Mouse (Mus musculus): ENCODE results near the gene Zg16. TPM values are rescaled to one million over a fixed set of nuclear protein-coding genes. Genes with fewer than 3 reads are reported as not detected.

The Zg16 gene
- polyA plus RNA-seq, 1 experiment from 2014 or later = not detected

GRCm38 (mm10) chr7:127017950-127018345 lies 69.2 kb downstream of the Zg16 start:
- peaks cover 30% of the 10 kb centered on the region for H3K4me1 ChIP-seq (ENCODE audit: control insufficient read depth, insufficient read depth, low read length)
- H3K9ac ChIP-seq (ENCODE audit: low read depth, low read length) = peak overlapping the region; percentile 80
- no peaks in the 10 kb centered on the region for H3K9me3 ChIP-seq (ENCODE audit: control insufficient read depth, low read length)
- ATAC-seq (ENCODE audit: low read depth) (no peak), DNase-seq (ENCODE audit: low spot score) (no peak)
- peaks cover 40% of the 10 kb centered on the region for H3K36me3 ChIP-seq (ENCODE audit: control insufficient read depth, insufficient read depth, low read length)
- H3K27ac ChIP-seq (replicated peaks; ENCODE audit: low read depth, low read length) = peak overlapping the region; percentile 77
- H3K4me2 ChIP-seq (ENCODE audit: low read depth, low read length) = peak overlapping the region; percentile 83
- no peaks in the 10 kb centered on the region for H3K27me3 ChIP-seq (replicated peaks; ENCODE audit: control insufficient read depth, insufficient read depth, low read length)
- H3K4me3 ChIP-seq (ENCODE audit: low read depth, low read length) = peak overlapping the region; percentile 73
- WGBS = 50% methylated on average over 6 of the region's 6 CpGs

- Histone ChIP-seq H3K27me3 (replicated peaks; ENCODE audit: control insufficient read depth, insufficient read depth, low read length) (no peaks in the 10 kb centered on the region), H3K4me3 (ENCODE audit: low read depth, low read length) (peak within 1 kb of the TSS; percentile 73), H3K9me3 (ENCODE audit: control insufficient read depth, low read length) (no peaks in the 10 kb centered on the region), H3K9ac (ENCODE audit: low read depth, low read length) (peak within 1 kb of the TSS; percentile 80), H3K4me2 (ENCODE audit: low read depth, low read length) (peak within 1 kb of the TSS; percentile 83), H3K36me3 (ENCODE audit: control insufficient read depth, insufficient read depth, low read length) (peaks cover 40% of the 10 kb centered on the region), H3K4me1 (ENCODE audit: control insufficient read depth, insufficient read depth, low read length) (peaks cover 29% of the 10 kb centered on the region), H3K27ac (replicated peaks; ENCODE audit: low read depth, low read length) (peak within 1 kb of the TSS; percentile 92)
- peak; percentile 100 for DNase-seq (ENCODE audit: low spot score)
- peak; percentile 89 for ATAC-seq (ENCODE audit: low read depth)
- WGBS = 4% methylated on average over 36 of the region's 39 CpGs
These were observed 69.9 kb downstream of the Zg16 start, which contains the start of gene Pagr1a for GRCm38 (mm10) chr7:127016971-127017949. TSS of gene Pagr1a (minus strand) at chr7:127017352.

- peak overlapping the region; percentile 80 for H3K9ac ChIP-seq (ENCODE audit: low read depth, low read length)
- peak overlapping the region; percentile 73 for H3K4me3 ChIP-seq (ENCODE audit: low read depth, low read length)
- H3K36me3 ChIP-seq (ENCODE audit: control insufficient read depth, insufficient read depth, low read length) = peaks cover 40% of the 10 kb centered on the region
- ATAC-seq (ENCODE audit: low read depth) (peak; percentile 26), DNase-seq (ENCODE audit: low spot score) (no peak)
- H3K27ac ChIP-seq (replicated peaks; ENCODE audit: low read depth, low read length) = peak overlapping the region; percentile 92
- peak overlapping the region; percentile 83 for H3K4me2 ChIP-seq (ENCODE audit: low read depth, low read length)
- WGBS = under 1% methylated on average over 22 of the region's 22 CpGs
- H3K4me1 ChIP-seq (ENCODE audit: control insufficient read depth, insufficient read depth, low read length) = peaks cover 29% of the 10 kb centered on the region
- H3K9me3 ChIP-seq (ENCODE audit: control insufficient read depth, low read length) = no peaks in the 10 kb centered on the region
- H3K27me3 ChIP-seq (replicated peaks; ENCODE audit: control insufficient read depth, insufficient read depth, low read length) = no peaks in the 10 kb centered on the region
These were observed 70.6 kb downstream of the Zg16 start for GRCm38 (mm10) chr7:127016486-127016938.

- Histone ChIP-seq H3K4me1 (ENCODE audit: control insufficient read depth, insufficient read depth, low read length) (peaks cover 29% of the 10 kb centered on the region), H3K9ac (ENCODE audit: low read depth, low read length) (peak within 1 kb of the TSS; percentile 80), H3K4me3 (ENCODE audit: low read depth, low read length) (peak within 1 kb of the TSS; percentile 73), H3K9me3 (ENCODE audit: control insufficient read depth, low read length) (no peaks in the 10 kb centered on the region), H3K36me3 (ENCODE audit: control insufficient read depth, insufficient read depth, low read length) (peaks cover 40% of the 10 kb centered on the region), H3K4me2 (ENCODE audit: low read depth, low read length) (peak within 1 kb of the TSS; percentile 83), H3K27me3 (replicated peaks; ENCODE audit: control insufficient read depth, insufficient read depth, low read length) (no peaks in the 10 kb centered on the region), H3K27ac (replicated peaks; ENCODE audit: low read depth, low read length) (peak within 1 kb of the TSS; percentile 92)
- no peak for ATAC-seq (ENCODE audit: low read depth)
- no peak for DNase-seq (ENCODE audit: low spot score)
These were observed 70.8 kb downstream of the Zg16 start, which contains the start of gene Pagr1b for GRCm38 (mm10) chr7:127016481-127016485. TSS of gene Pagr1b (minus strand) at chr7:127016484.

GRCm38 (mm10) chr7:127016081-127016480 lies 71.0 kb downstream of the Zg16 start:
- H3K9ac ChIP-seq (ENCODE audit: low read depth, low read length) = peak overlapping the region; percentile 80
- peak overlapping the region; percentile 83 for H3K4me2 ChIP-seq (ENCODE audit: low read depth, low read length)
- peaks cover 29% of the 10 kb centered on the region for H3K4me1 ChIP-seq (ENCODE audit: control insufficient read depth, insufficient read depth, low read length)
- H3K27me3 ChIP-seq (replicated peaks; ENCODE audit: control insufficient read depth, insufficient read depth, low read length) = no peaks in the 10 kb centered on the region
- H3K9me3 ChIP-seq (ENCODE audit: control insufficient read depth, low read length) = no peaks in the 10 kb centered on the region
- DNase-seq (ENCODE audit: low spot score) (peak; percentile 69), ATAC-seq (ENCODE audit: low read depth) (no peak)
- H3K4me3 ChIP-seq (ENCODE audit: low read depth, low read length) = peak overlapping the region; percentile 73
- peak overlapping the region; percentile 92 for H3K27ac ChIP-seq (replicated peaks; ENCODE audit: low read depth, low read length)
- WGBS = 3% methylated on average over 10 of the region's 10 CpGs
- peaks cover 40% of the 10 kb centered on the region for H3K36me3 ChIP-seq (ENCODE audit: control insufficient read depth, insufficient read depth, low read length)

GRCm38 (mm10) chr7:127014993-127015392 lies 72.1 kb downstream of the Zg16 start:
- Histone ChIP-seq H3K4me1 (ENCODE audit: control insufficient read depth, insufficient read depth, low read length) (peaks cover 26% of the 10 kb centered on the region), H3K36me3 (ENCODE audit: control insufficient read depth, insufficient read depth, low read length) (peaks cover 40% of the 10 kb centered on the region), H3K27me3 (replicated peaks; ENCODE audit: control insufficient read depth, insufficient read depth, low read length) (no peaks in the 10 kb centered on the region), H3K27ac (replicated peaks; ENCODE audit: low read depth, low read length) (no peak overlapping the region), H3K9me3 (ENCODE audit: control insufficient read depth, low read length) (no peaks in the 10 kb centered on the region), H3K4me3 (ENCODE audit: low read depth, low read length) (no peak overlapping the region), H3K9ac (ENCODE audit: low read depth, low read length) (peak overlapping the region; percentile 80; the same call in 1 of the 2 replicates), H3K4me2 (ENCODE audit: low read depth, low read length) (peak overlapping the region; percentile 48; the same call in 1 of the 2 replicates)
- no peak for DNase-seq (ENCODE audit: low spot score)
- no peak for ATAC-seq (ENCODE audit: low read depth)
- WGBS = 90% methylated on average over 12 of the region's 12 CpGs

GRCm38 (mm10) chr7:127014320-127014719 lies 72.8 kb downstream of the Zg16 start, which contains the start of gene Mvp:
TSS of gene Mvp (minus strand) at chr7:127014621.
- peak; percentile 38 for DNase-seq (ENCODE audit: low spot score)
- peak within 1 kb of the TSS; percentile 73 for H3K4me3 ChIP-seq (ENCODE audit: low read depth, low read length)
- H3K36me3 ChIP-seq (ENCODE audit: control insufficient read depth, insufficient read depth, low read length) = peaks cover 40% of the 10 kb centered on the region
- H3K27ac ChIP-seq (replicated peaks; ENCODE audit: low read depth, low read length) = no peak within 1 kb of the TSS; the same call in 1 of the 2 replicates
- peak within 1 kb of the TSS; percentile 80; the same call in 1 of the 2 replicates for H3K9ac ChIP-seq (ENCODE audit: low read depth, low read length)
- peaks cover 21% of the 10 kb centered on the region for H3K4me1 ChIP-seq (ENCODE audit: control insufficient read depth, insufficient read depth, low read length)
- H3K9me3 ChIP-seq (ENCODE audit: control insufficient read depth, low read length) = no peaks in the 10 kb centered on the region
- ATAC-seq (ENCODE audit: low read depth) = no peak
- H3K4me2 ChIP-seq (ENCODE audit: low read depth, low read length) = peak within 1 kb of the TSS; percentile 83
- no peaks in the 10 kb centered on the region for H3K27me3 ChIP-seq (replicated peaks; ENCODE audit: control insufficient read depth, insufficient read depth, low read length)
- 49% methylated on average over 11 of the region's 11 CpGs for WGBS

GRCm38 (mm10) chr7:127013385-127013784 lies 73.7 kb downstream of the Zg16 start:
- ATAC-seq (ENCODE audit: low read depth) (no peak), DNase-seq (ENCODE audit: low spot score) (no peak)
- Histone ChIP-seq H3K4me3 (ENCODE audit: low read depth, low read length) (no peak overlapping the region), H3K4me2 (ENCODE audit: low read depth, low read length) (no peak overlapping the region), H3K27ac (replicated peaks; ENCODE audit: low read depth, low read length) (no peak overlapping the region), H3K4me1 (ENCODE audit: control insufficient read depth, insufficient read depth, low read length) (peaks cover 14% of the 10 kb centered on the region), H3K27me3 (replicated peaks; ENCODE audit: control insufficient read depth, insufficient read depth, low read length) (no peaks in the 10 kb centered on the region), H3K9me3 (ENCODE audit: control insufficient read depth, low read length) (no peaks in the 10 kb centered on the region), H3K36me3 (ENCODE audit: control insufficient read depth, insufficient read depth, low read length) (peaks cover 40% of the 10 kb centered on the region), H3K9ac (ENCODE audit: low read depth, low read length) (no peak overlapping the region)
- 95% methylated on average over 6 of the region's 6 CpGs for WGBS

GRCm38 (mm10) chr7:127012845-127013244 lies 74.3 kb downstream of the Zg16 start:
- ATAC-seq (ENCODE audit: low read depth) (no peak), DNase-seq (ENCODE audit: low spot score) (no peak)
- Histone ChIP-seq H3K4me3 (ENCODE audit: low read depth, low read length) (no peak overlapping the region), H3K4me1 (ENCODE audit: control insufficient read depth, insufficient read depth, low read length) (peaks cover 9% of the 10 kb centered on the region), H3K27me3 (replicated peaks; ENCODE audit: control insufficient read depth, insufficient read depth, low read length) (no peaks in the 10 kb centered on the region), H3K9ac (ENCODE audit: low read depth, low read length) (no peak overlapping the region), H3K27ac (replicated peaks; ENCODE audit: low read depth, low read length) (no peak overlapping the region), H3K9me3 (ENCODE audit: control insufficient read depth, low read length) (no peaks in the 10 kb centered on the region), H3K4me2 (ENCODE audit: low read depth, low read length) (no peak overlapping the region), H3K36me3 (ENCODE audit: control insufficient read depth, insufficient read depth, low read length) (peaks cover 40% of the 10 kb centered on the region)
- 98% methylated on average over 10 of the region's 10 CpGs for WGBS
